Mouse (Mus musculus) limb, embryonic 15.5 days (tissue): Measurements from ENCODE around the gene St8sia6. TPM values are rescaled to one million over a fixed set of nuclear protein-coding genes. Genes with fewer than 3 reads are reported as not detected.
"Not testable (repeated sequence)": the region's sequence is repeated elsewhere in the genome, so short reads cannot be mapped to it uniquely, and the experiment has no call there.

ENCODE experiments used
- ATAC-seq: fragments of 200-750 bp; cut with Nextera tagmentation; 2 replicates; pipeline ENCODE4 v1.8.0; 2017; ENCODE audit warnings: low read depth, moderate TSS enrichment; ENCODE audit not compliant: insufficient number of reproducible peaks, low FRiP score, low TSS enrichment
- H3K27ac ChIP-seq: fragments of 300-500 bp; sonication (generic); 2 replicates; pipeline ENCODE4 v1.5.1; 2015; ENCODE audit warnings: moderate library complexity, mild to moderate bottlenecking, inconsistent platforms
- H3K27me3 ChIP-seq: fragments of 300-500 bp; sonication (generic); 2 replicates; pipeline ENCODE4 v1.6.1; 2015; ENCODE audit warnings: inconsistent platforms
- H3K36me3 ChIP-seq: fragments of 300-500 bp; sonication (generic); 2 replicates; pipeline ENCODE4 v1.6.1; 2015; ENCODE audit warnings: inconsistent platforms
- H3K4me1 ChIP-seq: fragments of 300-500 bp; sonication (generic); 2 replicates; pipeline ENCODE4 v1.6.1; 2015; ENCODE audit warnings: inconsistent platforms
- H3K4me2 ChIP-seq: fragments of 300-500 bp; sonication (generic); 2 replicates; pipeline ENCODE4 v1.6.1; 2015; ENCODE audit warnings: mild to moderate bottlenecking, inconsistent platforms
- H3K4me3 ChIP-seq: fragments of 300-500 bp; sonication (generic); 2 replicates; pipeline ENCODE4 v1.5.1; 2015; ENCODE audit warnings: mild to moderate bottlenecking, inconsistent platforms
- H3K9ac ChIP-seq: fragments of 300-500 bp; sonication (generic); 2 replicates; pipeline ENCODE4 v1.6.1; 2015; ENCODE audit warnings: inconsistent platforms
- H3K9me3 ChIP-seq: fragments of 300-500 bp; sonication (generic); 2 replicates; pipeline ENCODE4 v1.6.1; 2016; ENCODE audit warnings: inconsistent platforms
- WGBS: fragments of 180-500 bp; shearing (Covaris S2); methylation state at CpG from one replicate; pipeline ENCODE4 v1.1.7; 2015; 5-methylcytosine and 5-hydroxymethylcytosine counted together
- polyA plus RNA-seq: library from polyadenylated mRNA; unstranded; fragments of >200 nt; fragmentation: Nextera tagmentation; extraction: Ambion mirVana; gene quantifications from 2 replicates; pipeline ENCODE4 v1.2.1, GENCODE M21; 2015

The St8sia6 gene
- polyA plus RNA-seq, 1 experiment from 2014 or later, result 1.2 TPM

DNA sequence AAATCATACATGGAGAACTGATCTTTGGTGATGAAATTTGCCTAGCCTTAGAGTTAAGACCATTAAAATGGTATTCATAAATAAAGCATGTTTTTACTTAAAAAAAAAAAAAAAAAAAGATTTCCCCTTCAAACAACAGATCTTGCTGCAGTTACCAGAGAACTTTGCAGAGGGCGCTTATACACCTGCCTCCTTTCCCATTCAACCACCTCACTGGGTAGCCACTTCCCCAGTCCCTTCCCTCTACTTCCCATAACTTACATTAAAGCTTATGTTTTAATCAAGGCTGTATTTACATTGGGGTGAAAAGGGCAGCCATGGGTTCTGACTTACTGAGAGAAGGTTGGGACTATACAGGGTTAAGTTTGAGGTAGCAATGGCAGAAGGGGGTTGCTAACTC is 4.5 kb downstream of the St8sia6 start:
- no peak overlapping the region for H3K4me3 ChIP-seq
- peaks cover 15% of the 10 kb centered on the region for H3K4me1 ChIP-seq
- H3K36me3 ChIP-seq, result no peaks in the 10 kb centered on the region
- no peaks in the 10 kb centered on the region for H3K9me3 ChIP-seq
- no peak overlapping the region for H3K9ac ChIP-seq
- peaks cover 19% of the 10 kb centered on the region for H3K27me3 ChIP-seq
- no peak overlapping the region for H3K4me2 ChIP-seq
- no peak for ATAC-seq
- no peak overlapping the region for H3K27ac ChIP-seq
- WGBS, result 57% methylated on average over 1 of the region's 1 CpGs

DNA sequence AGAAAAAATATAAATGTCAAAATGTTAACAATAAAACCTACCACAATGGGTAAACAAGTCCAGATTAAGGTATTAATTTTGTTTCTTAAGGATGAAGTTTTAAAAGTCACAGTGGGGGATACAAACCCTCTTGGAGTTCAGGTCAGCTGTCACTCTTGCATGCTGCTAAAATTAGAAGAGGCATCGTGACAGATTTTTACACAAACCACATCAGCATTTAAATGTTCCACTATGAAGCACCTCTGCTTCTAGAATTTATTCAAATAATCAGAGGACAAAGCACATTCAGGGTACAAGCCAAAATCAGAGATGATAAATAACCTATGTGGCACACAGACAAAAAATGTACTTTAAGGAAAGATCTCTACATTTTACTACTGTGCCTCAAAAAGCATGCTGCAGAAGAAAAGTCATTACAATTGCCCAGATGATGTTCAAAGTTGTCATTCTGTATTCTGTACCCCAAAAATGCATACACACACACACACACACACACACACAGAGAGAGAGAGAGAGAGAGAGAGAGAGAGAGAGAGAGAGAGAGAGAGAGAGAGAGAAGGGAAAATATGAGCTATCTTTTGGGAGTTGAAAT is 7.2 kb downstream of the St8sia6 start:
- Histone ChIP-seq H3K27ac (no peak overlapping the region), H3K4me3 (no peak overlapping the region), H3K27me3 (no peaks in the 10 kb centered on the region), H3K9ac (no peak overlapping the region), H3K4me1 (no peaks in the 10 kb centered on the region), H3K4me2 (no peak overlapping the region), H3K9me3 (no peaks in the 10 kb centered on the region), H3K36me3 (no peaks in the 10 kb centered on the region)
- ATAC-seq, result no peak
- WGBS, result 59% methylated on average over 1 of the region's 1 CpGs

DNA sequence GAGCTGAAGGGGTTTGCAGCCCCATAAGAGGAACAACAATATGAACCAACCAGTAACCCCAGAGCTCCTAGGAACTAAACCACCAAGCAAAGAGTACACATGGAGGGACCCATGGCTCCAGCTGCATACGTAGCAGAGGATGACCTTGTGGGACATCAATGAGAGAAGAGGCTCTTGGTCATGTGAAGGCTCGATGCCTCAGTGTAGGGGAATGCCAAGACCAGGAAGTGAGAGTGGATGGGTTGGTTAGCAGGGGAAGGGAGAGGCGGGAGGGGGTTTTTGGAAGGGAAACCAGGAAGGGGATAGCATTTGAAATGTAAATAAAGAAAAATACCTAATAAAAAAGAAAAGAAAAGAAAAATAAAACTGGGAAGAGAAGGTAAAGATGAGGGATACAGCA is 7.9 kb downstream of the St8sia6 start:
- not testable (repeated sequence) for H3K9ac ChIP-seq, H3K9me3 ChIP-seq, H3K27ac ChIP-seq, H3K36me3 ChIP-seq, H3K4me3 ChIP-seq, H3K4me1 ChIP-seq, H3K4me2 ChIP-seq, H3K27me3 ChIP-seq, ATAC-seq
- 65% methylated on average over 3 of the region's 3 CpGs for WGBS

GRCm38 (mm10) chr2:13785247-13785646 is 8.6 kb downstream of the St8sia6 start:
- H3K4me1 ChIP-seq, result no peaks in the 10 kb centered on the region

DNA sequence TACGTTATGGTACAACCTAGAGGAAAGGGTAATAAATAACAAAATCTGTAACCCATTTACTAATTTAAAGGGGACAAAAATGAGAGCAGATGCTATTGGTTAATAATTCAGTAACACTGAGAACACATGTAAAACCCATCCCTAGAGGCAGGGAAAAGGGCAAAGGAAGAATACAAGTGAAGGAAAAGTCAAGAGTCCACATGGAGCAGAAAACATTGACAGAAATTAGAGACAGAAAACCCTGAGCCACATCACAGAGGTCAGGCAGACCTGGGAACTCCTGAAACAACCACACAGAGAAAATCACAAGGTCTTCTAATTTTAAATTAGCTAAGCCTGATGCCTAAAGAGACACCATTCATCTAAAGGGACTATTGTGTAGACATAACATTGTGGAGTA is 9.4 kb downstream of the St8sia6 start:
- no peaks in the 10 kb centered on the region for H3K4me1 ChIP-seq
- no peak overlapping the region for H3K9ac ChIP-seq
- no peaks in the 10 kb centered on the region for H3K9me3 ChIP-seq
- no peak for ATAC-seq
- no peak overlapping the region for H3K4me3 ChIP-seq
- no peaks in the 10 kb centered on the region for H3K27me3 ChIP-seq
- H3K4me2 ChIP-seq, result no peak overlapping the region
- H3K36me3 ChIP-seq, result no peaks in the 10 kb centered on the region
- 46% methylated on average over 1 of the region's 1 CpGs for WGBS
- H3K27ac ChIP-seq, result no peak overlapping the region

More at GRCm38 (mm10) chr2:13785247-13785646, 8.6 kb downstream of the St8sia6 start:
- H3K36me3 ChIP-seq, result no peaks in the 10 kb centered on the region
- no peaks in the 10 kb centered on the region for H3K27me3 ChIP-seq
- no peak overlapping the region for H3K9ac ChIP-seq
- no peak overlapping the region for H3K4me3 ChIP-seq
- WGBS, result 85% methylated on average over 2 of the region's 2 CpGs
- no peaks in the 10 kb centered on the region for H3K9me3 ChIP-seq
- no peak overlapping the region for H3K27ac ChIP-seq
- no peak for ATAC-seq
- no peak overlapping the region for H3K4me2 ChIP-seq

DNA sequence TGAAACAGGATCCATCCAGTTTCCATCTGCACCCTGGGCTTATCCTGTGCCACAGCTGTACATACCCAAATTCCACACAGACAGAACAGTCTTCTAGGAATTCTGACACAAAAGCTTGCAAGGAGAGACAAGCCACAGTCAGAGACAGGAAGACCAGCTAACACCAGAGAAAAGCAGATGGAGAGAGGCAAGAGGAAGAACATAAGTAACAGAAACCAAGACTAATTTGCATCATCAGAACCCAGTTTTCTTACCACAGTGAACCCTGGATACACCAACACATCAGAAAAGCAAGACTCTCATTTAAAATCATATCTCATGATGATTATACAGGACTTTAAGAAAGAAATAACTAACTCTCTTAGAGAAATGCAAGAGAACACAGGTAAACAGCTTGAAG is 16.8 kb downstream of the St8sia6 start:
- H3K4me3 ChIP-seq, result no peak overlapping the region
- H3K9ac ChIP-seq, result no peak overlapping the region
- no peaks in the 10 kb centered on the region for H3K9me3 ChIP-seq
- no peak overlapping the region for H3K27ac ChIP-seq
- no peaks in the 10 kb centered on the region for H3K36me3 ChIP-seq
- H3K4me2 ChIP-seq, result no peak overlapping the region
- no peaks in the 10 kb centered on the region for H3K4me1 ChIP-seq
- no peaks in the 10 kb centered on the region for H3K27me3 ChIP-seq
- no peak for ATAC-seq

- Histone ChIP-seq H3K27ac (no peak overlapping the region), H3K4me2 (no peak overlapping the region), H3K9ac (no peak overlapping the region), H3K9me3 (no peaks in the 10 kb centered on the region), H3K4me1 (no peaks in the 10 kb centered on the region), H3K36me3 (no peaks in the 10 kb centered on the region), H3K27me3 (no peaks in the 10 kb centered on the region), H3K4me3 (no peak overlapping the region)
- 75% methylated on average over 1 of the region's 1 CpGs for WGBS
- ATAC-seq, result no peak
Observed at GRCm38 (mm10) chr2:13776453-13776852, 17.4 kb downstream of the St8sia6 start.

- Histone ChIP-seq H3K27ac (no peak overlapping the region), H3K4me1 (no peaks in the 10 kb centered on the region), H3K9ac (no peak overlapping the region), H3K4me2 (no peak overlapping the region), H3K4me3 (no peak overlapping the region), H3K27me3 (no peaks in the 10 kb centered on the region), H3K36me3 (no peaks in the 10 kb centered on the region), H3K9me3 (no peaks in the 10 kb centered on the region)
- ATAC-seq, result no peak
- WGBS, result 75% methylated on average over 3 of the region's 3 CpGs
Observed at GRCm38 (mm10) chr2:13775056-13775455, 18.8 kb downstream of the St8sia6 start.

GRCm38 (mm10) chr2:13768524-13768923 is 25.3 kb downstream of the St8sia6 start:
- ATAC-seq, result no peak

DNA sequence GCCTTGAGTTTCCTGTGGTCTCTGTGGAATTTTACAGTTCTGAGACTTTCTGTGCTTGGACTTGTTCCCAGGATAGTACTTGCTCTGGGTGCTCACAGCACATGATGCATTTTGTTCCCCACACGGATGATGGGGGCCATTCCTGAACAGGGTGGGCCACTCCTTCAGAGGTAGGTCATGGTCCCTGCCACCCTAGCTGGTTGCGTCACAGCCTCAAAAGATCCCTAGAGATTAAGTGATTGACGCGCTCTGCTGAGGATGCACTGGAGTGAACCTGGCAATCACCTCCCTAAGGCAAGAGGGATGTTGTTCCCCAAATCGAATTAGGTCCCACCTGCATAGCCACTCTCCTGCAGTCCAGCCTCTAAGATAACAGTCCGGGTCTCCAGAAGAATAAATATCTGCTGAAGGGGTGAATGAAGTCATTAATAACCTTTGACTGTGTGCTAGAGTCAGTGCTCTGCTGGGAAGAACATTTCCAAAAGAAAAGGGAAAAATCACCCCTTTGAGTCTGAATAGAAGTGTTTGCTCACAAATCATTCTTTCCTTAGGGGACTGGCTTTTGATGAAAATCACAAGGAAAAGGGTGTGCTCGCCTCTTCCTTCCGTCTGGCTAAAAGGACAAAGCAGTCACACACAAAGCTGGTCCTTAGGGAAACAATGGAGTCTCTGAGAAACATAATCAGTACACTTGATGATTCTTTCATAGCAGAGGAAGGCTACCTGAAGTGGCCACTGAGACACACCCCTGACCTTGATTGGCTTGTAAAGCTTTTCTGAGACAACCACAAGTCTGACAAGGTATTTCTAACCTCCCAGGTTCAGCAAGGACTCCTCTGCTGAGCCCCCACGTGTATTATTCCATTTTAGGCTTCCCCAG is 26.1 kb downstream of the St8sia6 start:
- Histone ChIP-seq H3K9me3 (no peaks in the 10 kb centered on the region), H3K4me2 (no peak overlapping the region)
- no peak for ATAC-seq

More at GRCm38 (mm10) chr2:13768524-13768923, 25.3 kb downstream of the St8sia6 start:
- H3K4me3 ChIP-seq, result no peak overlapping the region
- WGBS, result 52% methylated on average over 5 of the region's 5 CpGs
- H3K4me2 ChIP-seq, result no peak overlapping the region
- no peak overlapping the region for H3K9ac ChIP-seq
- no peaks in the 10 kb centered on the region for H3K9me3 ChIP-seq
- H3K27me3 ChIP-seq, result no peaks in the 10 kb centered on the region
- no peak overlapping the region for H3K27ac ChIP-seq
- no peaks in the 10 kb centered on the region for H3K4me1 ChIP-seq
- H3K36me3 ChIP-seq, result no peaks in the 10 kb centered on the region

DNA sequence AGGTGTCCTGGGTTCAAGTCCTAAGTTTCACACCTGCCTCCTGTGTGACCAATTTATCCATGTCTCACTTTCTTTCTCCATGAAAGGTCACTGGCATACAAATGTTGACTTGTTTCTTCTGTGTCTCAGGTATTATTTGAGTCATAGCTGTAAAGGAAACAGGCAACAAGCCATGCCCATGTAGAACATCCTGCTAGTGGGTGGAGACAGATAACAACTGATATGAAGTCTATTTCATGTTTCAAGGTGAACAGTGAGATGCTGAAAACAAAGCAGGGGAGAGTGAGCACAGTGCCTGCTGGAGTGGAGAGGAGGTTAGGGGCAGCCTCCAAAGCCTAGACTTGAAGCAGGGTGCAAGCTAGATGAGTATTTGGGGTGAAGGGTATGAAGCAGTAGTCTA is 33.5 kb downstream of the St8sia6 start:
- Histone ChIP-seq H3K9me3 (no peaks in the 10 kb centered on the region), H3K4me2 (no peak overlapping the region), H3K27ac (no peak overlapping the region), H3K27me3 (no peaks in the 10 kb centered on the region), H3K9ac (no peak overlapping the region), H3K4me1 (no peaks in the 10 kb centered on the region), H3K36me3 (no peaks in the 10 kb centered on the region), H3K4me3 (no peak overlapping the region)
- no peak for ATAC-seq

More for the DNA sequence above, 26.1 kb downstream of the St8sia6 start:
- no peaks in the 10 kb centered on the region for H3K36me3 ChIP-seq
- no peaks in the 10 kb centered on the region for H3K27me3 ChIP-seq
- no peak overlapping the region for H3K27ac ChIP-seq
- no peak overlapping the region for H3K4me3 ChIP-seq
- H3K4me1 ChIP-seq, result no peaks in the 10 kb centered on the region
- WGBS, result 61% methylated on average over 9 of the region's 9 CpGs
- H3K9ac ChIP-seq, result no peak overlapping the region

DNA sequence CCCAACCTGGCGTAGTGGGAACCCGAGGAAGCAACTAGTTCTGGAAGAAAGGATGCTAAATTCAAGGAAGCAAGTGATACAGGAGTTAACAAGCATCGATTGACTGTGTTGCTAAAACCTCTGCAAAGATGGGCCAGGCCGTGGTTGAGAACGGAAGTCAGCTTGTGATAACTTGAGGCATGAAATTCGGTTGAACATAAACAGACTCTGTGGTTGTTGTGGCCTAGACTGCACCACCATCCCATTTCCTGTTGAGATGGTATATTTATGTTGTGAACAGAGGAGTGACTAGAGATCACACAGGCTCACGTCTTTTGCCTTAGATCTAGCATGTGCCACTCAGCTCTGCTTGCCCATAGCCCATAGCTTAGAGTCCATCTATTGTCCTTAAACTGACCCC is 36.5 kb downstream of the St8sia6 start:
- no peaks in the 10 kb centered on the region for H3K27me3 ChIP-seq
- H3K9me3 ChIP-seq, result no peaks in the 10 kb centered on the region
- no peak overlapping the region for H3K4me3 ChIP-seq
- H3K4me1 ChIP-seq, result no peaks in the 10 kb centered on the region
- H3K36me3 ChIP-seq, result no peaks in the 10 kb centered on the region
- 81% methylated on average over 7 of the region's 7 CpGs for WGBS
- ATAC-seq, result no peak
- no peak overlapping the region for H3K27ac ChIP-seq
- no peak overlapping the region for H3K4me2 ChIP-seq
- H3K9ac ChIP-seq, result no peak overlapping the region
